Mouse (Mus musculus) erythroblast, embryonic 14.5 days (primary cell): ENCODE data around the gene Nol3. TPM values are rescaled to one million over a fixed set of nuclear protein-coding genes. Genes with fewer than 3 reads are reported as not detected.

ENCODE experiments used
- H3K27me3 ChIP-seq: 2 replicates; pipeline ENCODE4 v1.6.1; 2012; ENCODE audit warnings: inconsistent platforms; ENCODE audit not compliant: control insufficient read depth
- H3K36me3 ChIP-seq: 2 replicates; pipeline ENCODE4 v1.6.1; 2012; ENCODE audit warnings: mild to moderate bottlenecking, inconsistent platforms; ENCODE audit not compliant: control insufficient read depth
- H3K4me1 ChIP-seq: 2 replicates; pipeline ENCODE4 v1.6.1; 2012; ENCODE audit warnings: inconsistent platforms; ENCODE audit not compliant: control insufficient read depth
- H3K4me3 ChIP-seq: replicated peaks from 2 replicates; pipeline ENCODE3; 2012; ENCODE audit warnings: moderate library complexity, mild to moderate bottlenecking, inconsistent platforms
- H3K9me3 ChIP-seq: 2 replicates; pipeline ENCODE4 v1.6.1; 2012; ENCODE audit warnings: low read length, inconsistent platforms, mixed read lengths; ENCODE audit not compliant: control insufficient read depth
- GATA1 ChIP-seq: IDR thresholded peaks from 2 replicates; pipeline ENCODE4 v1.6.1; 2012; ENCODE audit warnings: low read length, inconsistent platforms, mixed read lengths
- TAL1 ChIP-seq: IDR thresholded peaks from 3 replicates; pipeline ENCODE4 v1.6.1; 2012; ENCODE audit warnings: low read length, inconsistent platforms, mixed read lengths
- polyA plus RNA-seq: library from polyadenylated mRNA; stranded (reverse); fragments of >175 nt; gene quantifications from 2 replicates; pipeline ENCODE4 v1.2.3, GENCODE M21; 2012

The Nol3 gene
- polyA plus RNA-seq, 1 experiment, result not detected

DNA sequence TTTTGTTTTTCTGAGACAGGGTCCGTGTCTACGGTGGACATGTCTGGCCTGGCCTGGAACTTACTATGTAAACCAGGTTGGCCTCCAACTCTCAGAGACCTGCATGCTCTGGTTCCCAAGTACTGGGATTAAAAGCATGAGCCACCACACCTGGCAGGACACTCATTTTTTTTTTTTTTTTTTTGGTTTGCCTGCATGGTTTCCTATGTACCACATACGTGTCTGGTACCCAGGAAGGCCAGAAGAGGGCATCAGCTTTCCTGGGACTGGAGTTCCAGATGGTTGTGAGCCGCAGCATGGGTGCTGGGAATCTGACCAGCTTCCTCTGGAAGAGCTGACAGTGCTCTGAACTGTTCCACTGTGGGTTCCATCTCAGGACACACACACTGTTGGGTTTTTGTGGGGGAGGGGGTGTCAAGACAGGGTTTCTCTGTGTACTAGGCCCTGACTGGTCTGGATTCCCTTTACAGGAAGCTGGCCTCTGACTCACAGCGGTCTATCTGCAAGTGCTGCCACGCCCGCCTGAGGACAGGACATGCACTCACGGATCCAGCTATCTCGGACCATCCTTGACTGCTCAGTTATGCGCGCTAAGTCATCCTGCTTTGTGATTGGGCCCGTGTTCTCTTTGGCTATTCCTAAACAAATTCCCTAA, 14.5 kb upstream of the Nol3 start:
- H3K4me3 ChIP-seq, result no peak overlapping the region
- TF ChIP-seq GATA1, result no peak
- peaks cover 9% of the 10 kb centered on the region for H3K36me3 ChIP-seq
- peaks cover 56% of the 10 kb centered on the region for H3K4me1 ChIP-seq
- H3K27me3 ChIP-seq, result peaks cover 79% of the 10 kb centered on the region
- peaks cover 6% of the 10 kb centered on the region for H3K9me3 ChIP-seq

- Histone ChIP-seq H3K27me3 (peaks cover 91% of the 10 kb centered on the region), H3K9me3 (peaks cover 15% of the 10 kb centered on the region), H3K4me1 (peaks cover 58% of the 10 kb centered on the region), H3K4me3 (peak overlapping the region; percentile 77), H3K36me3 (peaks cover 7% of the 10 kb centered on the region)
- no peak for TF ChIP-seq TAL1
- no peak for TF ChIP-seq GATA1
These were observed 12.6 kb upstream of the Nol3 start for GRCm38 (mm10) chr8:105263244-105263912.

GRCm38 (mm10) chr8:105264024-105264982, 11.6 kb upstream of the Nol3 start, which contains the start of the genes Tradd and Fbxl8:
TSS of gene Tradd (minus strand) at chr8:105264609.
TSS of gene Fbxl8 (plus strand) at chr8:105264648.
- Histone ChIP-seq H3K4me1 (peaks cover 60% of the 10 kb centered on the region), H3K4me3 (peak within 1 kb of the TSS; percentile 77), H3K27me3 (peaks cover 91% of the 10 kb centered on the region), H3K36me3 (peaks cover 2% of the 10 kb centered on the region; the same call in 1 of the 2 replicates), H3K9me3 (peaks cover 24% of the 10 kb centered on the region)
- TF ChIP-seq GATA1, result no peak
- TF ChIP-seq TAL1, result no peak

GRCm38 (mm10) chr8:105265128-105265527, 10.8 kb upstream of the Nol3 start:
- Histone ChIP-seq H3K4me1 (peaks cover 60% of the 10 kb centered on the region), H3K9me3 (peaks cover 33% of the 10 kb centered on the region), H3K4me3 (peak overlapping the region; percentile 77), H3K36me3 (peaks cover 2% of the 10 kb centered on the region; the same call in 1 of the 2 replicates), H3K27me3 (peaks cover 91% of the 10 kb centered on the region)
- TF ChIP-seq GATA1 (no peak), TAL1 (no peak)

DNA sequence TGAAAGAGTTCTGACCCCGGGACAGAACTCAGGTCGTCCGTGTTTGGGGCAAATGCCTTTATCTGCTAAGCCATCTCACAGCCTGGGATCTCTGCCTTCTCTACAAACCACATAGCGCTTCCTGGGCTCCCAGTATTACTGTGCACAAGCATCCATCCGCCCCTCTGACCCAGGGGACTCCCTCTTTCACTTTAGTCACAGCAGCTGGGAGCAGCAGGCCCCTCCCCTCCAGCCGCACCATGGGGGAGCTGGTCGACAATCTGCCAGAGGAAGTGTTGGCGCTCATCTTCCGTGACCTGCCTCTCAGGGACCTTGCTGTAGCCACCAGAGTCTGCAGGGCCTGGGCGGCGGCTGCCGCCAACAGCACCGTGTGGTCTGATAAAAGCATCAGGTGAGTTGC, 9.2 kb upstream of the Nol3 start:
- peaks cover 53% of the 10 kb centered on the region for H3K4me1 ChIP-seq
- H3K27me3 ChIP-seq, result peaks cover 91% of the 10 kb centered on the region
- H3K4me3 ChIP-seq, result no peak overlapping the region
- TF ChIP-seq GATA1, result no peak
- no peak for TF ChIP-seq TAL1
- no peaks in the 10 kb centered on the region for H3K36me3 ChIP-seq
- H3K9me3 ChIP-seq, result peaks cover 34% of the 10 kb centered on the region

GRCm38 (mm10) chr8:105268342-105269074, 7.4 kb upstream of the Nol3 start:
- peaks cover 43% of the 10 kb centered on the region for H3K4me1 ChIP-seq
- peaks cover 97% of the 10 kb centered on the region for H3K27me3 ChIP-seq
- peaks cover 34% of the 10 kb centered on the region for H3K9me3 ChIP-seq
- H3K36me3 ChIP-seq, result no peaks in the 10 kb centered on the region
- H3K4me3 ChIP-seq, result peak overlapping the region; percentile 23
- TF ChIP-seq TAL1, result no peak
- no peak for TF ChIP-seq GATA1

DNA sequence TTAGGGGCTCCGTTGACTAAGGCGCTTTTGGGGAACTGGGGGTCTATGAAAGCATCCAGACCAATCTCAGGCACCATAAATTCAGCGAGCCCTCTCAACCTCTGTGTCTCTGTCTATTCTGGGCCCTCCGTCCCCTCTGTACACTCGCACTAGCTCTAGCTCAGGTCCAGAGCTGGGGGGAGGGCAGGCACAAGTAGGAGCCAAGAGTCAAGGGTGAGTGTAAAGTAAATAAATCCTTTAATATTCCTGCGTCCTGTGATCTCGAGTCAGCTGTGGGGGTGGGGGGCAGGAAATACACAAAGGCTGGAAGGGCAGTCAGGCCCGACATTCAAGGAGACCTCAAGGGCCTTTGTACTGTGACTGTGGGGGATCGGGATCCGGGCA, 6.9 kb upstream of the Nol3 start:
- Histone ChIP-seq H3K36me3 (no peaks in the 10 kb centered on the region), H3K4me3 (no peak overlapping the region), H3K27me3 (peaks cover 97% of the 10 kb centered on the region), H3K9me3 (peaks cover 34% of the 10 kb centered on the region), H3K4me1 (peaks cover 38% of the 10 kb centered on the region)
- TF ChIP-seq GATA1, result no peak
- no peak for TF ChIP-seq TAL1

DNA sequence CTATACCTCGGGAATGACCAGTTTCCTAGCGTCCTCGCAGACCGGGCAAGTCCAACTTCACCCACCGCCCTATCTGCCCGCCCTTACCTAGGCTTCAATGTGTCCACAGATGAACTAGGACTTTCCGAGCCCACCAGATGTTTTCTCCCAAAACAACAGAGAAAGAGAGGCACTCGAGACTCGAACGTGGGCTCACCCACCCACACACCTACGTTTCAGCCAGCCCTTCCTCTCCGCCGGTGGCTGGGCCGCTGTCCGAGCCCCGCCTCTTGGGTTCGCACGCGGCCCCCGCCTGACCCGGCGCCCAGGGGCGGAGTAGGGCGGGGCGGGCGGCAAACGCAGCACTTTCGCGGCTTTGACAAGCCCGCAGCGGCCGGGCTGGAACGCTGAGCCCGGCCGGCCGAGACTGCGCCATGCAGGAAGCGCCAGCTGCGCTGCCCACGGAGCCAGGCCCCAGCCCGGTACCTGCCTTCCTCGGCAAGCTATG, 6.4 kb upstream of the Nol3 start, which contains the start of gene Hsf4:
Gene Hsf4 (plus strand): TSS at position 341 of the 487 bp plus-strand sequence.
- Histone ChIP-seq H3K27me3 (peaks cover 99% of the 10 kb centered on the region), H3K36me3 (no peaks in the 10 kb centered on the region), H3K4me1 (peaks cover 34% of the 10 kb centered on the region), H3K4me3 (peak within 1 kb of the TSS; percentile 23), H3K9me3 (peaks cover 34% of the 10 kb centered on the region)
- TF ChIP-seq GATA1 (no peak), TAL1 (no peak)
